Mouse (Mus musculus): Measurements from ENCODE around the gene Nr1h4.

GRCm38 (mm10) chr10:89443115-89443622 is 90.2 kb downstream of the Nr1h4 start:
- TF ChIP-seq POLR2A (IDR thresholded peaks at IDR 0.05; ENCODE audit: borderline replicate concordance, extremely low read depth, low read depth, low read length) (no peak), CTCF (IDR thresholded peaks at IDR 0.05; ENCODE audit: insufficient read depth, low read length) (no peak)

Data from lung, adult 2 months (tissue).